Mouse (Mus musculus) forebrain, embryonic 15.5 days (tissue): ENCODE measurements around the gene Mettl17. TPM values are rescaled to one million over a fixed set of nuclear protein-coding genes. Genes with fewer than 3 reads are reported as not detected.
A peak's percentile ranks its signal among the peaks of the same experiment; 100 is the strongest.
"Not testable (repeated sequence)": the region's sequence is repeated elsewhere in the genome, so short reads cannot be mapped to it uniquely, and the experiment has no call there.

Experiments used
- ATAC-seq: fragments of 200-750 bp; cut with Nextera tagmentation; replicated peaks from 2 replicates; pipeline ENCODE4 v1.8.0; 2017; ENCODE audit warnings: mild to moderate bottlenecking, moderate TSS enrichment, moderate library complexity
- H3K27ac ChIP-seq: fragments of 300-500 bp; sonication (generic); replicated peaks from 2 replicates; pipeline ENCODE4 v1.5.1; 2015; ENCODE audit warnings: mild to moderate bottlenecking, inconsistent platforms
- H3K27me3 ChIP-seq: fragments of 300-500 bp; sonication (generic); 2 replicates; pipeline ENCODE4 v1.6.1; 2015; ENCODE audit warnings: inconsistent platforms
- H3K36me3 ChIP-seq: fragments of 300-500 bp; sonication (generic); 2 replicates; pipeline ENCODE4 v1.6.1; 2015; ENCODE audit warnings: mild to moderate bottlenecking, inconsistent platforms
- H3K4me1 ChIP-seq: fragments of 300-500 bp; sonication (generic); 2 replicates; pipeline ENCODE4 v1.6.1; 2015; ENCODE audit warnings: inconsistent platforms
- H3K4me2 ChIP-seq: fragments of 300-500 bp; sonication (generic); replicated peaks from 2 replicates; pipeline ENCODE4 v1.6.1; 2015; ENCODE audit warnings: mild to moderate bottlenecking, inconsistent platforms
- H3K4me3 ChIP-seq: fragments of 300-500 bp; sonication (generic); 2 replicates; pipeline ENCODE4 v1.5.1; 2015; ENCODE audit warnings: mild to moderate bottlenecking, inconsistent platforms
- H3K9ac ChIP-seq: fragments of 300-500 bp; sonication (generic); replicated peaks from 2 replicates; pipeline ENCODE4 v1.6.1; 2015; ENCODE audit warnings: mild to moderate bottlenecking, inconsistent platforms
- H3K9me3 ChIP-seq: fragments of 300-500 bp; sonication (generic); 2 replicates; pipeline ENCODE4 v1.6.1; 2016; ENCODE audit warnings: inconsistent platforms
- WGBS: fragments of 180-500 bp; shearing (Covaris S2); methylation state at CpG from one replicate; pipeline ENCODE4 v1.1.7; 2015; ENCODE audit warnings: mixed read lengths; 5-methylcytosine and 5-hydroxymethylcytosine counted together
- polyA plus RNA-seq: library from polyadenylated mRNA; unstranded; fragments of >200 nt; fragmentation: Nextera tagmentation; extraction: Ambion mirVana; gene quantifications from 2 replicates; pipeline ENCODE4 v1.2.1, GENCODE M21; 2015

The Mettl17 gene
- 85.5 and 85.7 TPM in 2 replicates for polyA plus RNA-seq

GRCm38 (mm10) chr14:51884598-51885331 is at the start of gene Mettl17:
TSS of gene Mettl17 (plus strand) at chr14:51884842.
- peaks cover 24% of the 10 kb centered on the region for H3K4me1 ChIP-seq
- peak within 1 kb of the TSS; percentile 69 for H3K9ac ChIP-seq
- peak; percentile 99 for ATAC-seq
- no peaks in the 10 kb centered on the region for H3K27me3 ChIP-seq
- H3K4me2 ChIP-seq: peak within 1 kb of the TSS; percentile 72
- WGBS: under 1% methylated on average over 43 of the region's 43 CpGs
- H3K36me3 ChIP-seq: peaks cover 31% of the 10 kb centered on the region
- peak within 1 kb of the TSS; percentile 77 for H3K27ac ChIP-seq
- no peaks in the 10 kb centered on the region for H3K9me3 ChIP-seq
- H3K4me3 ChIP-seq: peak within 1 kb of the TSS; percentile 58

- H3K27me3 ChIP-seq, ATAC-seq, H3K4me2 ChIP-seq, H3K36me3 ChIP-seq, H3K9me3 ChIP-seq, H3K9ac ChIP-seq, H3K4me1 ChIP-seq, H3K27ac ChIP-seq, H3K4me3 ChIP-seq: not testable (repeated sequence)
- WGBS: 29% methylated on average over 2 of the region's 2 CpGs
Observed at GRCm38 (mm10) chr14:51838480-51838879, 46.2 kb upstream of the Mettl17 start.

GRCm38 (mm10) chr14:51842250-51842649 is 42.4 kb upstream of the Mettl17 start:
- Histone ChIP-seq H3K4me1 (no peaks in the 10 kb centered on the region), H3K27me3 (no peaks in the 10 kb centered on the region), H3K9ac (no peak overlapping the region), H3K4me3 (no peak overlapping the region), H3K27ac (no peak overlapping the region), H3K4me2 (no peak overlapping the region), H3K36me3 (no peaks in the 10 kb centered on the region), H3K9me3 (no peaks in the 10 kb centered on the region)
- peak; percentile 82 for ATAC-seq
- 43% methylated on average over 1 of the region's 1 CpGs for WGBS

- no peaks in the 10 kb centered on the region for H3K27me3 ChIP-seq
- WGBS: 96% methylated on average over 2 of the region's 2 CpGs
- no peak overlapping the region for H3K4me3 ChIP-seq
- H3K9ac ChIP-seq: no peak overlapping the region
- peak; percentile 13; the same call in 1 of the 2 replicates for ATAC-seq
- H3K4me1 ChIP-seq: no peaks in the 10 kb centered on the region
- H3K36me3 ChIP-seq: no peaks in the 10 kb centered on the region
- H3K9me3 ChIP-seq: no peaks in the 10 kb centered on the region
- no peak overlapping the region for H3K4me2 ChIP-seq
- no peak overlapping the region for H3K27ac ChIP-seq
Observed at GRCm38 (mm10) chr14:51842781-51843180, 41.9 kb upstream of the Mettl17 start.

- no peaks in the 10 kb centered on the region for H3K27me3 ChIP-seq
- H3K4me1 ChIP-seq: no peaks in the 10 kb centered on the region
- no peak overlapping the region for H3K27ac ChIP-seq
- H3K9me3 ChIP-seq: no peaks in the 10 kb centered on the region
- H3K36me3 ChIP-seq: no peaks in the 10 kb centered on the region
- H3K9ac ChIP-seq: no peak overlapping the region
- H3K4me3 ChIP-seq: no peak overlapping the region
- no peak for ATAC-seq
- H3K4me2 ChIP-seq: no peak overlapping the region
Observed at GRCm38 (mm10) chr14:51843882-51844281, 40.8 kb upstream of the Mettl17 start.

GRCm38 (mm10) chr14:51846566-51846965 is 38.1 kb upstream of the Mettl17 start:
- ATAC-seq: no peak
- no peaks in the 10 kb centered on the region for H3K9me3 ChIP-seq

GRCm38 (mm10) chr14:51851006-51851405 is 33.6 kb upstream of the Mettl17 start:
- WGBS: 47% methylated on average over 3 of the region's 3 CpGs
- not testable (repeated sequence) for H3K27ac ChIP-seq, ATAC-seq, H3K4me3 ChIP-seq, H3K9ac ChIP-seq, H3K4me1 ChIP-seq, H3K27me3 ChIP-seq, H3K4me2 ChIP-seq, H3K9me3 ChIP-seq, H3K36me3 ChIP-seq

More at GRCm38 (mm10) chr14:51846566-51846965, 38.1 kb upstream of the Mettl17 start:
- Histone ChIP-seq H3K9ac (no peak overlapping the region), H3K36me3 (no peaks in the 10 kb centered on the region), H3K27me3 (no peaks in the 10 kb centered on the region), H3K27ac (no peak overlapping the region), H3K4me1 (no peaks in the 10 kb centered on the region), H3K4me3 (no peak overlapping the region), H3K4me2 (no peak overlapping the region)
- WGBS: 76% methylated on average over 3 of the region's 3 CpGs

GRCm38 (mm10) chr14:51853399-51853798 is 31.2 kb upstream of the Mettl17 start, which contains the start of gene Ear6:
TSS of gene Ear6 (plus strand) at chr14:51853699.
- ATAC-seq: no peak
- no peaks in the 10 kb centered on the region for H3K27me3 ChIP-seq
- H3K4me1 ChIP-seq: no peaks in the 10 kb centered on the region
- no peaks in the 10 kb centered on the region for H3K9me3 ChIP-seq
- no peak within 1 kb of the TSS for H3K9ac ChIP-seq
- H3K36me3 ChIP-seq: no peaks in the 10 kb centered on the region
- no peak within 1 kb of the TSS for H3K4me3 ChIP-seq
- no peak within 1 kb of the TSS for H3K27ac ChIP-seq
- H3K4me2 ChIP-seq: no peak within 1 kb of the TSS

GRCm38 (mm10) chr14:51855280-51855679 is 29.4 kb upstream of the Mettl17 start:
- H3K9me3 ChIP-seq, H3K4me1 ChIP-seq, H3K4me2 ChIP-seq, H3K4me3 ChIP-seq, H3K27ac ChIP-seq, H3K9ac ChIP-seq, H3K27me3 ChIP-seq, ATAC-seq, H3K36me3 ChIP-seq: not testable (repeated sequence)
- 87% methylated on average over 7 of the region's 7 CpGs for WGBS

- H3K4me3 ChIP-seq, H3K36me3 ChIP-seq, H3K9me3 ChIP-seq, H3K9ac ChIP-seq, H3K27me3 ChIP-seq, H3K4me1 ChIP-seq, H3K27ac ChIP-seq, ATAC-seq, H3K4me2 ChIP-seq: not testable (repeated sequence)
- 12% methylated on average over 1 of the region's 1 CpGs for WGBS
Observed at GRCm38 (mm10) chr14:51863603-51864002, 21.0 kb upstream of the Mettl17 start.

GRCm38 (mm10) chr14:51870756-51871155 is 13.9 kb upstream of the Mettl17 start:
- Histone ChIP-seq H3K36me3 (no peaks in the 10 kb centered on the region), H3K27ac (no peak overlapping the region), H3K27me3 (no peaks in the 10 kb centered on the region), H3K4me3 (no peak overlapping the region), H3K9ac (no peak overlapping the region), H3K4me1 (no peaks in the 10 kb centered on the region), H3K4me2 (no peak overlapping the region), H3K9me3 (no peaks in the 10 kb centered on the region)
- no peak for ATAC-seq
- WGBS: 77% methylated on average over 2 of the region's 2 CpGs

- Histone ChIP-seq H3K27me3 (no peaks in the 10 kb centered on the region), H3K36me3 (no peaks in the 10 kb centered on the region), H3K4me1 (no peaks in the 10 kb centered on the region), H3K9me3 (no peaks in the 10 kb centered on the region), H3K4me3 (no peak overlapping the region), H3K27ac (no peak overlapping the region), H3K4me2 (no peak overlapping the region), H3K9ac (no peak overlapping the region)
- 74% methylated on average over 9 of the region's 9 CpGs for WGBS
- ATAC-seq: no peak
Observed at GRCm38 (mm10) chr14:51871741-51872140, 12.9 kb upstream of the Mettl17 start.

- no peak overlapping the region for H3K9ac ChIP-seq
- H3K4me1 ChIP-seq: no peaks in the 10 kb centered on the region
- no peaks in the 10 kb centered on the region for H3K36me3 ChIP-seq
- no peak overlapping the region for H3K4me3 ChIP-seq
- no peaks in the 10 kb centered on the region for H3K27me3 ChIP-seq
- no peak overlapping the region for H3K27ac ChIP-seq
- H3K4me2 ChIP-seq: no peak overlapping the region
- H3K9me3 ChIP-seq: no peaks in the 10 kb centered on the region
- 80% methylated on average over 3 of the region's 3 CpGs for WGBS
- ATAC-seq: no peak
Observed at GRCm38 (mm10) chr14:51877517-51877916, 7.1 kb upstream of the Mettl17 start.
